Mouse (Mus musculus) retina, embryonic 14.5 days (tissue): Measurements from ENCODE around the gene Sh3pxd2a.

ENCODE experiments used
- DNase-seq: peaks from one replicate; pipeline ENCODE4 v3.0.0-alpha.2; 2015; ENCODE audit warnings: low spot score

Sh3pxd2a gene

GRCm38 (mm10) chr19:47233087-47233486 is 231.1 kb downstream of the Sh3pxd2a start:
- DNase-seq: no peak

GRCm38 (mm10) chr19:47232077-47232865 is 231.9 kb downstream of the Sh3pxd2a start:
- no peak for DNase-seq

GRCm38 (mm10) chr19:47231389-47231788 is 232.8 kb downstream of the Sh3pxd2a start:
- no peak for DNase-seq

- DNase-seq: no peak
Observed at GRCm38 (mm10) chr19:47230682-47231081, 233.5 kb downstream of the Sh3pxd2a start.

GRCm38 (mm10) chr19:47230082-47230481 is 234.1 kb downstream of the Sh3pxd2a start:
- DNase-seq: no peak

- DNase-seq: no peak
Observed at GRCm38 (mm10) chr19:47229461-47229860, 234.7 kb downstream of the Sh3pxd2a start.

GRCm38 (mm10) chr19:47228725-47229252 is 235.4 kb downstream of the Sh3pxd2a start:
- DNase-seq: peak; percentile 72

GRCm38 (mm10) chr19:47225791-47226190 is 238.4 kb downstream of the Sh3pxd2a start:
- no peak for DNase-seq

GRCm38 (mm10) chr19:47224743-47225142 is 239.5 kb downstream of the Sh3pxd2a start:
- no peak for DNase-seq

- no peak for DNase-seq
Observed at GRCm38 (mm10) chr19:47222841-47223557, 241.2 kb downstream of the Sh3pxd2a start.

- no peak for DNase-seq
Observed at GRCm38 (mm10) chr19:47222154-47222840, 241.9 kb downstream of the Sh3pxd2a start.

- DNase-seq: no peak
Observed at GRCm38 (mm10) chr19:47221500-47222153, 242.6 kb downstream of the Sh3pxd2a start.

GRCm38 (mm10) chr19:47221006-47221405 is 243.2 kb downstream of the Sh3pxd2a start:
- DNase-seq: no peak

GRCm38 (mm10) chr19:47220232-47220631 is 244.0 kb downstream of the Sh3pxd2a start:
- DNase-seq: no peak

GRCm38 (mm10) chr19:47219622-47220021 is 244.6 kb downstream of the Sh3pxd2a start:
- no peak for DNase-seq

GRCm38 (mm10) chr19:47216766-47217165 is 247.4 kb downstream of the Sh3pxd2a start:
- no peak for DNase-seq

- no peak for DNase-seq
Observed at GRCm38 (mm10) chr19:47213470-47213869, 250.7 kb downstream of the Sh3pxd2a start.

- no peak for DNase-seq
Observed at GRCm38 (mm10) chr19:47212401-47212800, 251.8 kb downstream of the Sh3pxd2a start.

- DNase-seq: peak; percentile 55
Observed at GRCm38 (mm10) chr19:47211609-47212312, 252.4 kb downstream of the Sh3pxd2a start.

- DNase-seq: no peak
Observed at GRCm38 (mm10) chr19:47210432-47210831, 253.8 kb downstream of the Sh3pxd2a start.
